Mouse (Mus musculus): ENCODE measurements around the gene Gnl1.
"Not testable (repeated sequence)": the region's sequence is repeated elsewhere in the genome, so short reads cannot be mapped to it uniquely, and the experiment has no call there.

Gene Gnl1

GRCm38 (mm10) chr17:35994175-35994878, 14.7 kb downstream of the Gnl1 start:
- DNase-seq (ENCODE audit: low spot score), result peak; percentile 65

- DNase-seq (ENCODE audit: low spot score), result no peak
Observed at GRCm38 (mm10) chr17:35994879-35995240, 15.2 kb downstream of the Gnl1 start.

- DNase-seq (ENCODE audit: low spot score), result peak; percentile 90
Observed at GRCm38 (mm10) chr17:35996949-35997348, 17.3 kb downstream of the Gnl1 start.

GRCm38 (mm10) chr17:35997713-35998510, 18.3 kb downstream of the Gnl1 start:
- no peak for DNase-seq (ENCODE audit: low spot score)

- DNase-seq (ENCODE audit: low spot score), result no peak
Observed at GRCm38 (mm10) chr17:35998545-35999305, 19.1 kb downstream of the Gnl1 start.

GRCm38 (mm10) chr17:35999356-35999755, 19.7 kb downstream of the Gnl1 start:
- no peak for DNase-seq (ENCODE audit: low spot score)

GRCm38 (mm10) chr17:36000349-36000748, 20.7 kb downstream of the Gnl1 start:
- DNase-seq (ENCODE audit: low spot score), result no peak

- DNase-seq (ENCODE audit: low spot score), result no peak
Observed at GRCm38 (mm10) chr17:36001121-36001897, 21.7 kb downstream of the Gnl1 start.

GRCm38 (mm10) chr17:36001966-36002365, 22.3 kb downstream of the Gnl1 start:
- DNase-seq (ENCODE audit: low spot score), result no peak

- DNase-seq (ENCODE audit: low spot score), result no peak
Observed at GRCm38 (mm10) chr17:36003331-36003730, 23.7 kb downstream of the Gnl1 start.

- not testable (repeated sequence) for DNase-seq (ENCODE audit: low spot score)
Observed at GRCm38 (mm10) chr17:36004409-36004808, 24.8 kb downstream of the Gnl1 start.

GRCm38 (mm10) chr17:36014977-36015376, 35.3 kb downstream of the Gnl1 start:
- DNase-seq (ENCODE audit: low spot score), result no peak

- DNase-seq (ENCODE audit: low spot score), result no peak
Observed at GRCm38 (mm10) chr17:36017046-36017445, 37.4 kb downstream of the Gnl1 start.

- no peak for DNase-seq (ENCODE audit: low spot score)
Observed at GRCm38 (mm10) chr17:36018979-36019378, 39.3 kb downstream of the Gnl1 start.

- no peak for DNase-seq (ENCODE audit: low spot score)
Observed at GRCm38 (mm10) chr17:36019519-36019918, 39.9 kb downstream of the Gnl1 start.

- DNase-seq (ENCODE audit: low spot score), result no peak
Observed at GRCm38 (mm10) chr17:36020191-36021073, 40.8 kb downstream of the Gnl1 start, which contains the start of gene H2-T24. H2-T24 (minus strand) TSS chr17:36020560.

GRCm38 (mm10) chr17:36021309-36021708, 41.7 kb downstream of the Gnl1 start:
- no peak for DNase-seq (ENCODE audit: low spot score)

GRCm38 (mm10) chr17:36022098-36022497, 42.4 kb downstream of the Gnl1 start:
- no peak for DNase-seq (ENCODE audit: low spot score)

GRCm38 (mm10) chr17:36022922-36023321, 43.3 kb downstream of the Gnl1 start:
- no peak for DNase-seq (ENCODE audit: low spot score)

- DNase-seq (ENCODE audit: low spot score), result no peak
Observed at GRCm38 (mm10) chr17:36023710-36024654, 44.3 kb downstream of the Gnl1 start.
